Mouse (Mus musculus) bone marrow macrophage, adult 2 months (primary cell): ENCODE data around the gene Cep57. TPM values are rescaled to one million over a fixed set of nuclear protein-coding genes. Genes with fewer than 3 reads are reported as not detected.

Experiments
- H3K27ac ChIP-seq: 2 replicates; pipeline ENCODE4 v1.5.1; 2012; ENCODE audit warnings: low read depth, low read length; ENCODE audit not compliant: insufficient read depth
- H3K4me1 ChIP-seq: 2 replicates; pipeline ENCODE4 v1.6.1; 2012; ENCODE audit warnings: low read length; ENCODE audit not compliant: control insufficient read depth, insufficient read depth
- H3K4me3 ChIP-seq: 2 replicates; pipeline ENCODE4 v1.5.1; 2012; ENCODE audit warnings: mild to moderate bottlenecking, low read length, moderate library complexity; ENCODE audit not compliant: insufficient read depth
- CTCF ChIP-seq: IDR thresholded peaks from 2 replicates; pipeline ENCODE4 v1.5.1; 2012; ENCODE audit warnings: low read depth, mild to moderate bottlenecking, low read length, moderate library complexity
- POLR2A ChIP-seq: IDR thresholded peaks from 2 replicates; pipeline ENCODE4 v1.6.1; 2012; ENCODE audit warnings: mild to moderate bottlenecking, low read depth, low read length, borderline replicate concordance
- polyA plus RNA-seq: library from polyadenylated mRNA; stranded (reverse); fragments of >200 nt; gene quantifications from 2 replicates; pipeline ENCODE4 v1.2.4, GENCODE M21; 2012; ENCODE audit not compliant: missing spikeins, insufficient read depth, insufficient read length

The Cep57 gene
- polyA plus RNA-seq, result 44.3 and 49.0 TPM in 2 replicates

DNA sequence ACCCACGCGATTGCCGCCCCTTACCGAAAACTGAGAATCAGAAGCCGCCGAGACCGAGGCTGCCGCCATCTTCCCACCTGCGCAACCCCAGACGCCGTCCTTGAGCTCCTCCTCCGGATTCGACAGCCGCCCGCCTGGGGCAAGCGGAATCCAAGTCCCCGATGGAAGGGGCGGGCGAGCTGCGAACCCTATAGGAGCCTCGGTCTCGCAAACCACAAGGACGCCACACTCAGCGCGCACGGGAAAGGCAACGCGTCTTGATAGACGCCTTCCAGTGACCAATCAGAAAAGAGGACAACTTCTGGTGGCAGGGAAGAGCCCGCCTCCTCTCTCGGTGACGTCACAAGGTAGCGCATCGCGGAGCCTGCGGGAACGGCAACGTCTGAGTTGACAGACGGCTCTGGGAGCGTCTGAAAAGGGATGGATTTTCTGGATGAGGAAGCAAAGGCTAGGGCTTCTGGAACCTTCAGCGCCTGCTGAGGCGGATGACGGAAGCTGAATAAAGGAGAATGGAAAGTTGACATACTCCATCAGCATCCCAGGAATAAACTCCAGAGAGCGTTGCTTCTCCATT is at the start of gene Cep57:
Gene Cep57 (minus strand): TSS at position 276 of the 574 bp plus-strand sequence.
- TF ChIP-seq CTCF (no peak), POLR2A (no peak)
- H3K4me1 ChIP-seq, result peaks cover 19% of the 10 kb centered on the region
- peak within 1 kb of the TSS; percentile 100 for H3K4me3 ChIP-seq
- H3K27ac ChIP-seq, result peak within 1 kb of the TSS; percentile 80

DNA sequence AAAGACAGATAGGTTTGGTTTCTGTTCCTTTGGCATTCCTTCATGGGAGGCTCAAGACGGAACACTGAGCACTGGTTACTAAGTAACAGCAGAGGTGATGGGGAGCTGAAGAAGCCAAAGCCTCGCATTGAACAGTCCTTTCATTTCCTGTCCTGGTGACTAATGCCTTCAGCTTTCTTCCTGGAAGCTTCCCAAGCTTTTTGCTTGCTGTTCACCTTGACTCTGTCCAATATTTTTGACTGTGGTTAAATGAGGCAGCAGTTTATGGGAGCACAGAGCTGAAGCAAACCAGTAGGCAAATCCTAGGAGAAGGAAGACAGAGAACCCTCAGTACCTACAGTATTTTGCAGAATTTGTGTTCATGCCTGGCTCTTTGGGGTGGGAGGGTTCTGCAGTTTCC is 48.4 kb upstream of the Cep57 start:
- TF ChIP-seq CTCF, result no peak
- TF ChIP-seq POLR2A, result no peak
- H3K4me1 ChIP-seq, result no peaks in the 10 kb centered on the region
- H3K4me3 ChIP-seq, result no peak overlapping the region
- no peak overlapping the region for H3K27ac ChIP-seq

DNA sequence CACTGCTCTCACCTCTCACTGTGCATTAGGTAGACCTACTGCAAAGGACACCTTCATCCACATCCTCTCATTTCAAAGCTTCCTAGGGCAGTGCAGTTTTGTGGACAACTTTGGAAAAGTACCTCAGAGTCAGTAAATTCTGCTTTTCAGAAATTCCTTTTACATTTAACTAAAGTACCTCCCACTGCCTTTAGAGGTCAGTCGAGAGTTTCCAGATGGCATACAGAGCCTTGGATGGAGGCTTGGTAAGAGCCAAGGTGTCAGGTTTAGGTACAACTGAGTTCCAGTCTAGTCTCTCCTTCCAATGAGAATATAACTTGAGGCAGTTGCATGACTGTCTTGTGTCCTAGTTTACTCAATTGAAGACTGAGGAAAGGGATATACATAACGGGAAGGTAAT is 47.5 kb upstream of the Cep57 start:
- no peak overlapping the region for H3K27ac ChIP-seq
- H3K4me3 ChIP-seq, result no peak overlapping the region
- TF ChIP-seq CTCF (no peak), POLR2A (no peak)
- H3K4me1 ChIP-seq, result no peaks in the 10 kb centered on the region

DNA sequence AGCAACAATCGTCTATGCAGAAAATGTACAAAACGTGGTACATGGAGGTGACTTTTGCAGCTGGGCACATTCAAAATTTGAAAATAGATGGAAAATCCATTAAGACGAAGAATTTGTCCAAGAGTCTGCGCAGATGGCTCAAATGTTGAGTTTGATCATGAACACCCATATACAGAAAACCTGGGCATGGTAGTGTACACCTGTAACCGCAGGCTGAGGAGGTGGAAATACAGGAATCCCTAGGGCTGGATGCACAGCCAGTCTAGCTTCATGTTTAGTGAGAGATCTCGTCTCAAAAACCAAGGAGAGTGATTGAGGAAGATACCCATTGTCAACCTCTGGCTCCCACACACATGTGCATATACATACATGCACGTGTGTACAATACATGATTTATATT is 44.7 kb upstream of the Cep57 start:
- no peaks in the 10 kb centered on the region for H3K4me1 ChIP-seq
- TF ChIP-seq POLR2A, result no peak
- TF ChIP-seq CTCF, result no peak
- H3K27ac ChIP-seq, result no peak overlapping the region
- H3K4me3 ChIP-seq, result no peak overlapping the region

DNA sequence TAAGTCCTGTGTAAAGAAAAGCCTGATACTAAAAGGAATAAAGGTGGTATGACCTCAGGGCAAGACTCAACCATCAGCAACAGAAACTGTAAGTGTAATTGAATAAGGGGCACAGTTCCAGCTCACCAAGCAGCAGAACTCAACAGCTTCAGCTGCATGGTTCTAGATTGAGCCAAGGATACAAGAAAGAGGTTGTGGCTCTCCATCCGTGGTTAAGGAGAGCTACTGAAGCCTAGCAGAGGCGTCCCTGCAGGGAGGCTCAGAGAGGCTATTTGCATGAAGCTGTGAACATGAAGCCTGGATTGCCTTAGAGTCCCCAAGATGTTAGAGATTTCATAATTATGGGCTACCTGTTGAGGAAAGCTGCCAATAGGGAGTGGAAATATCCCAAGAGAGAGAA is 40.7 kb upstream of the Cep57 start:
- Histone ChIP-seq H3K27ac (no peak overlapping the region), H3K4me3 (no peak overlapping the region), H3K4me1 (no peaks in the 10 kb centered on the region)
- TF ChIP-seq POLR2A (no peak), CTCF (no peak)

DNA sequence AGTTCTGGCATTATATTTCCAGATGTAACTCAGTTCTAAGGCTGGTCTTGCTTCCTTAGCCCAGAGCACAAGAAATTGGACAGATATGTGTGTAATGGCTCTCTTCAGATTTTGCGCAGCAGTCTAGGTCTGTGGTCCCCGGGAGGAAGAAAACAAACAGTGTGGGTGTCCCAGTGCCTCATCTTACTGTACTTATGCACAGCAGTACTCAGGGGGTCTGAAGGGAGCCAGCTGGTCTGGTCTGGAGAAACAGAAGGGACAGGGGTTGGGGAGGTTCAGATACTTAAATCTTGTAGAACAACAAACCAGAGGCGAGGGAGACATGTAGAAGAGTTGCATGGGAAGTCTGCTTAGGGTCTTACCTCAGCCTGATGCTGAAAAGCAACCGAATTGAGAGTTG is 29.9 kb upstream of the Cep57 start:
- Histone ChIP-seq H3K4me1 (no peaks in the 10 kb centered on the region), H3K4me3 (no peak overlapping the region), H3K27ac (no peak overlapping the region)
- TF ChIP-seq POLR2A (no peak), CTCF (no peak)

DNA sequence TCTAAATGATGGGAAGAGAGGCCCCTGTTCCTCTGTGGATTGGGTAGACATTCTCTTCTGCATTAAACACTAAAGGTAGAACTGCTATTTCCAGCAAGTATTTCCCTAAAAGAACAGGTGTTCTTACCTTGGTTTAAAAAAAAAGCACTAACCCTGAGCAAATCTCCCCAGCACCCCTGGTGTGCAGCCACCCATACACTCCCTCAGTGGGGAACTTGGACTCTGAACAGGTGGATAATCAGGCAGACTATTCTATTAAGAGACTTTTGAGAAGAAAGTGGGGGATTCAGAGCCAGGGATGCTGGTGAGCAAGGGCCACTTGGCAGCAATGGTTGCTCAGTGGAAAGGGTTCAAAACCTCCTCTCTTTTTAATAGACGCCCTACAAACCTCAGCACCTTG is 29.3 kb upstream of the Cep57 start:
- Histone ChIP-seq H3K4me3 (no peak overlapping the region), H3K4me1 (no peaks in the 10 kb centered on the region), H3K27ac (no peak overlapping the region)
- TF ChIP-seq CTCF (no peak), POLR2A (no peak)

DNA sequence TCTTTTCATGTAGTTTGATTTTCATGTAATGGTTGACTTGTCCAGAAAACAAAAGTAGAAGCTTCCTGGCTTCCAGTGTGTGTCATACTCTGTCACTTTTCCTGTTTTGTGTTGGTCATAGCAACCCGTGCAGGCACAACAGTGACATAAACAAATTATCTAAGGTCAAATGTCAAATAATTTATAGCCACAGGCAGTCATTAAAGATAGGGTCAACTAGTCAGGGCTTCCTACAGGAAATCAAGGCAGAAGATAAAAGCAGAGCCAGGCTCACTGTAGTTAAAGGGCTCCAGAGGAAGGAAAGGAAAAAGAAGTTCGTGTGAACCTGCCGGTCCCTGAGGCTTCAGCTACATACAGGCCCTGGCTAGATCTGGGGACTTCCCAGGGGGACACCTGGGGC is 27.0 kb upstream of the Cep57 start:
- no peaks in the 10 kb centered on the region for H3K4me1 ChIP-seq
- H3K27ac ChIP-seq, result no peak overlapping the region
- no peak overlapping the region for H3K4me3 ChIP-seq
- TF ChIP-seq CTCF, result no peak
- no peak for TF ChIP-seq POLR2A

DNA sequence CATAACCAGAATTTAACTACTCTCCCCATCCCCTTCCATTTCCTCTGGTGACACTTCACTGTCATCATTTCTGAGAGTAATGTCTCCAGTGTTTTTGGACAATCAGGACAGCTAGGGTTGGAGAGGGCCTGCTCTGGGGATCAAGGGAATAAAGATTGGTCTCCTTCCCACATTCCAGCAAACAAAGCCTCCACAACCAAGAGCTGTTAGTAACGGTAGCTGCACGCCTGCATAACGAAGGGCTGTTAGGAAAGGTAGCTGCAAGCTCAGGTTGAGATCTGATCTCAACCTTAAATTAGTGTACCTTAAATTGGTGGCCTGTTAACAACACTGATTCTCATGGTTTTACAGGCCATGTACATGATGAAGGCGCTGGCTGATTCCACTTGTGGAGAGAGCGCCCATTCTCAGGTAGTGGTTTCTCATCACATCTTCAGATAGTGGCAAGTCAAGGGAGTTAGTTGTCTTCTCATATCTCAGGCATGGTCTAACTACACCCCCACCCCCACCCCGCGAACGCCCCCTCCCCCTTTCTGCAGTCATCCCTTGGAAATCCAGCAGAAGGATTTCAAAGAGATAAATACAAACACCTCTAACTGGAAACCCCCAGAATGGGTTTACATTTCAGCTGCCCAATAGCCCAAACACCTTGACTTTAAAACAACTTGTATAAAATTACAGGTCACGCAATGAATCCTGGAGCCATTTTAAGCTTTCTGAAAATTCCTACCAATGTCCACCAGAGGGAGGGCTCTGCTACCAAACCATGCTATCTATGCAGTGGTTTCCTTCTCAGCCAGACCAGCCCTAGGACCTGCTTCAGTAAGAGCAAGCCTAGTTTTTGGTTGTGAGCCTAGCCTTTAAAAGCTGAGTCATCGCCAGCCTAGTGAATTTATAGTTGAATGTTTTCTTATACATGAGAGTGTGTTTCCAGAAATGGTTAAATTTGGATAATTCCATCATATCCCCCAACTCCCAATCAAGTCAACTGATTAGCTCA is 21.9 kb upstream of the Cep57 start:
- TF ChIP-seq POLR2A (no peak), CTCF (no peak)
- Histone ChIP-seq H3K27ac (no peak overlapping the region), H3K4me1 (peaks cover 17% of the 10 kb centered on the region), H3K4me3 (no peak overlapping the region)

DNA sequence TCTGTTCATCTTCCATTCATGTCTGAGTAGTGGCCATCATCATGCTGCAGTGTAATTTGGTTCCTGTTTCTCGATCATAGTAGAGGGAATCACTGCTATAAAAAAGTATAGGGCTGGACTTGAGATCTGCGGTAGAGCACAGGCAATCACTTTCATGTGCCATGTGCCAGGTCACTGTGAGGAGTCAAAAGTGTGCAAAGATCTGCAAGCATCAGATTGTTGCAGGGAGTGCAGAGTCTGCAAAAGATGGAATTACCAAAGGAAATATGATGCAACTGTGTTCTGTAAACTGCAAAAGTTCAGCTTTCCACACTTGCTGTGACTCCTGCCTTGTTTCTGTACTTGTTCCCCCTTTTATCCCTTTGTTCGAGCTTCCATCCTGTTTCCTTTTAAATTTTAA is 20.7 kb upstream of the Cep57 start:
- Histone ChIP-seq H3K27ac (peak overlapping the region; percentile 34), H3K4me3 (no peak overlapping the region)
- TF ChIP-seq CTCF (no peak), POLR2A (no peak)

More for the DNA sequence above, 20.7 kb upstream of the Cep57 start:
- H3K4me1 ChIP-seq, result peaks cover 17% of the 10 kb centered on the region
